In genomic region chr12:8216392-8217280, GRCm38 (mm10) we compare ENCODE assay signal across 10 mouse cellular contexts. TPM values are rescaled to one million over a fixed set of nuclear protein-coding genes. Genes with fewer than 3 reads are reported as not detected.
A peak's percentile ranks its signal among the peaks of the same experiment; 100 is the strongest.
DNase-seq lines count a peak whose midpoint lies in the region; ATAC-seq lines count a peak whose summit lies in the region.
"Had no signal": no experiment of that assay in that cellular context is flagged by ENCODE, and none has a peak within 500 bp of the region (broad histone marks: within the 10 kb centered on the region; RNA-seq: fewer than 3 reads in every experiment).

No protein-coding gene starts in this region.

- no peaks in the 10 kb centered on the region for H3K27me3 ChIP-seq in heart, embryonic 15.5 days
- H3K27me3 ChIP-seq: forebrain, embryonic 15.5 days had no signal

- H3K9me3 ChIP-seq in heart, embryonic 15.5 days (replicated peaks) = no peaks in the 10 kb centered on the region
- H3K9me3 ChIP-seq: forebrain, embryonic 15.5 days; heart, embryonic 10.5 days had no signal

- H3K4me3 ChIP-seq in heart, embryonic 15.5 days = no peak overlapping the region
- H3K4me3 ChIP-seq in brown adipose tissue, adult 24 weeks (ENCODE audit: insufficient read depth, low read depth, low read length) = 0 out of 2 replicates have a peak overlapping the region, but pooled peaks have one; percentile 6
- H3K4me3 ChIP-seq: forebrain, embryonic 15.5 days; heart, embryonic 10.5 days had no signal

- peaks cover 4% of the 10 kb centered on the region for H3K4me1 ChIP-seq in heart, embryonic 15.5 days (replicated peaks)
- no peaks in the 10 kb centered on the region for H3K4me1 ChIP-seq in brown adipose tissue, adult 24 weeks (ENCODE audit: control insufficient read depth, insufficient read depth, insufficient read length, low read length)
- H3K4me1 ChIP-seq: forebrain, embryonic 15.5 days; heart, embryonic 10.5 days had no signal

- H3K4me2 ChIP-seq in heart, embryonic 15.5 days = 0 out of 2 replicates have a peak overlapping the region, but pooled peaks have one; percentile 4
- H3K4me2 ChIP-seq: forebrain, embryonic 15.5 days had no signal

- no peak for DNase-seq in heart, adult 9 months (ENCODE audit: low spot score in 2 of 2)
- peak; percentile 38 for DNase-seq in MN1 (ENCODE audit: low spot score)
- DNase-seq in kidney, postnatal 25 days = peak; percentile 25 to 36
- no peak for DNase-seq in B cell, adult 2 months
- DNase-seq in Muller cell, postnatal 12 days (ENCODE audit: inconsistent ontology term) = no peak

- WGBS in heart, embryonic 15.5 days = 60% methylated on average over 15 of the region's 15 CpGs

- H3K27ac ChIP-seq in heart, embryonic 15.5 days = no peak overlapping the region
- H3K27ac ChIP-seq in brown adipose tissue, adult 24 weeks (replicated peaks; ENCODE audit: low read depth, low read length) = no peak overlapping the region
- H3K27ac ChIP-seq: forebrain, embryonic 15.5 days; heart, embryonic 10.5 days had no signal

- no peak overlapping the region for H3K9ac ChIP-seq in heart, embryonic 15.5 days
- H3K9ac ChIP-seq: forebrain, embryonic 15.5 days had no signal

- no peak for ATAC-seq in heart, embryonic 15.5 days (replicated peaks; ENCODE audit: insufficient number of reproducible peaks, insufficient read depth, low FRiP score, low read depth)
- ATAC-seq: forebrain, embryonic 15.5 days; inflammation-experienced regulatory T-cells, adult 6 months had no signal

- peaks cover 3% of the 10 kb centered on the region; the same call in 1 of the 2 replicates for H3K36me3 ChIP-seq in heart, embryonic 15.5 days

RNA-seq across cellular contexts. Expression of gene Ldah, which starts 8.7 kb away (rescaled TPM):
- polyA plus RNA-seq in heart, embryonic 15.5 days (2015; fragmentation: Nextera tagmentation; extraction: Ambion mirVana) = 44.3 and 48.7 TPM in 2 replicates
- polyA plus RNA-seq in brown adipose tissue, adult 24 weeks (2012; ENCODE audit: insufficient read depth, insufficient read length, missing spikeins) = 43.6 and 55.7 TPM in 2 replicates

Comparison
In these comparisons a context has a peak if more than half of its experiments do, and no peak if none do; other contexts are left out.
1. DNase-seq: peak in MN1 (single experiment) and kidney, postnatal 25 days (2 of 2); none in heart, adult 9 months (0 of 2), B cell, adult 2 months (0 of 2) and Muller cell, postnatal 12 days (single experiment).